Mouse (Mus musculus) lung, postnatal 0 days (tissue): ENCODE data around the gene Cdh4. TPM values are rescaled to one million over a fixed set of nuclear protein-coding genes. Genes with fewer than 3 reads are reported as not detected.

Experiments used
- ATAC-seq: fragments of 200-750 bp; cut with Nextera tagmentation; 2 replicates; pipeline ENCODE4 v1.8.0; 2017; ENCODE audit warnings: moderate library complexity
- DNase-seq: peaks from one replicate; pipeline ENCODE4 v3.0.0-alpha.2; 2016; ENCODE audit warnings: low spot score
- H3K27ac ChIP-seq: fragments of 300-500 bp; sonication (generic); 2 replicates; pipeline ENCODE4 v1.5.1; 2014; ENCODE audit warnings: antibody characterized with exemption, mild to moderate bottlenecking, low read length, mixed read lengths
- H3K27me3 ChIP-seq: fragments of 300-500 bp; sonication (generic); replicated peaks from 2 replicates; pipeline ENCODE4 v1.6.1; 2014; ENCODE audit warnings: low read length, mixed read lengths; ENCODE audit not compliant: insufficient read depth
- H3K36me3 ChIP-seq: fragments of 300-500 bp; sonication (generic); 2 replicates; pipeline ENCODE4 v1.6.1; 2014; ENCODE audit warnings: low read length, mixed read lengths; ENCODE audit not compliant: insufficient read depth
- H3K4me1 ChIP-seq: fragments of 300-500 bp; sonication (generic); 2 replicates; pipeline ENCODE4 v1.6.1; 2014; ENCODE audit warnings: antibody characterized with exemption, low read depth, low read length, mixed read lengths; ENCODE audit not compliant: insufficient read depth
- H3K4me2 ChIP-seq: fragments of 300-500 bp; sonication (generic); replicated peaks from 2 replicates; pipeline ENCODE4 v1.6.1; 2014; ENCODE audit warnings: low read depth, mild to moderate bottlenecking, low read length, moderate library complexity, mixed read lengths
- H3K4me3 ChIP-seq: fragments of 300-500 bp; sonication (generic); 2 replicates; pipeline ENCODE4 v1.5.1; 2014; ENCODE audit warnings: low read depth, low read length
- H3K9ac ChIP-seq: fragments of 300-500 bp; sonication (generic); replicated peaks from 2 replicates; pipeline ENCODE4 v1.6.1; 2014; ENCODE audit warnings: low read depth, mild to moderate bottlenecking
- H3K9me3 ChIP-seq: fragments of 300-500 bp; sonication (generic); 2 replicates; pipeline ENCODE4 v1.6.1; 2016; ENCODE audit warnings: low read length, mixed read lengths
- CTCF ChIP-seq: IDR thresholded peaks from 2 replicates; pipeline ENCODE4 v1.5.1; 2016; ENCODE audit warnings: antibody characterized with exemption, mild to moderate bottlenecking
- EP300 ChIP-seq: IDR thresholded peaks from 2 replicates; pipeline ENCODE4 v1.6.1; 2016; ENCODE audit warnings: antibody characterized with exemption, mild to moderate bottlenecking, control low read depth
- WGBS: fragments of 180-500 bp; shearing (Covaris S2); extraction: QIAGEN DNeasy Blood & Tissue Kit; methylation state at CpG from one replicate; pipeline ENCODE4 v1.1.7; 2014; 5-methylcytosine and 5-hydroxymethylcytosine counted together
- polyA plus RNA-seq: library from polyadenylated mRNA; unstranded; fragments of >200 nt; fragmentation: Nextera tagmentation; extraction: Ambion mirVana; gene quantifications from 2 replicates; pipeline ENCODE4 v1.2.1, GENCODE M21; 2015

Gene Cdh4
- polyA plus RNA-seq, 1 experiment from 2014 or later: 3.4 TPM

GRCm38 (mm10) chr2:179623643-179624473 lies 181.6 kb downstream of the Cdh4 start:
- ATAC-seq (no peak), DNase-seq (no peak)
- TF ChIP-seq EP300 (no peak), CTCF (no peak)
- 66% methylated on average over 17 of the region's 17 CpGs for WGBS
- no peak overlapping the region for H3K4me2 ChIP-seq
- no peak overlapping the region for H3K27ac ChIP-seq
- H3K36me3 ChIP-seq: no peaks in the 10 kb centered on the region
- H3K27me3 ChIP-seq: no peaks in the 10 kb centered on the region
- H3K4me3 ChIP-seq: no peak overlapping the region
- H3K9ac ChIP-seq: no peak overlapping the region
- H3K9me3 ChIP-seq: no peaks in the 10 kb centered on the region
- H3K4me1 ChIP-seq: no peaks in the 10 kb centered on the region

- Histone ChIP-seq H3K9ac (no peak overlapping the region), H3K27me3 (no peaks in the 10 kb centered on the region), H3K36me3 (no peaks in the 10 kb centered on the region), H3K4me2 (no peak overlapping the region), H3K27ac (no peak overlapping the region), H3K4me1 (no peaks in the 10 kb centered on the region), H3K4me3 (no peak overlapping the region), H3K9me3 (no peaks in the 10 kb centered on the region)
- no peak for TF ChIP-seq CTCF
- no peak for TF ChIP-seq EP300
- ATAC-seq (no peak), DNase-seq (no peak)
- WGBS: 82% methylated on average over 2 of the region's 2 CpGs
Observed at GRCm38 (mm10) chr2:179627563-179627962, 185.3 kb downstream of the Cdh4 start.

- Histone ChIP-seq H3K4me2 (no peak overlapping the region), H3K27ac (no peak overlapping the region)
- TF ChIP-seq CTCF: no peak
- no peak for TF ChIP-seq EP300
Observed at GRCm38 (mm10) chr2:179630720-179631119, 188.5 kb downstream of the Cdh4 start.

GRCm38 (mm10) chr2:179640576-179641301 lies 198.5 kb downstream of the Cdh4 start:
- DNase-seq (no peak), ATAC-seq (0 out of 2 replicates have a peak, but pooled peaks have one; percentile 21)
- no peak overlapping the region for H3K4me3 ChIP-seq
- H3K9ac ChIP-seq: no peak overlapping the region
- WGBS: 68% methylated on average over 15 of the region's 15 CpGs
- no peaks in the 10 kb centered on the region for H3K4me1 ChIP-seq
- H3K27ac ChIP-seq: no peak overlapping the region
- H3K4me2 ChIP-seq: no peak overlapping the region
- H3K27me3 ChIP-seq: no peaks in the 10 kb centered on the region
- no peak for TF ChIP-seq EP300
- no peak for TF ChIP-seq CTCF
- no peaks in the 10 kb centered on the region for H3K9me3 ChIP-seq
- no peaks in the 10 kb centered on the region for H3K36me3 ChIP-seq

More at GRCm38 (mm10) chr2:179630720-179631119, 188.5 kb downstream of the Cdh4 start:
- Histone ChIP-seq H3K4me3 (no peak overlapping the region), H3K36me3 (no peaks in the 10 kb centered on the region), H3K9me3 (no peaks in the 10 kb centered on the region), H3K4me1 (no peaks in the 10 kb centered on the region), H3K27me3 (no peaks in the 10 kb centered on the region), H3K9ac (no peak overlapping the region)
- ATAC-seq (no peak), DNase-seq (no peak)
- 44% methylated on average over 9 of the region's 10 CpGs for WGBS

- no peak for DNase-seq
- Histone ChIP-seq H3K9ac (no peak overlapping the region), H3K4me2 (no peak overlapping the region), H3K36me3 (no peaks in the 10 kb centered on the region), H3K4me1 (no peaks in the 10 kb centered on the region), H3K9me3 (no peaks in the 10 kb centered on the region), H3K27ac (no peak overlapping the region), H3K4me3 (no peak overlapping the region), H3K27me3 (no peaks in the 10 kb centered on the region)
- 74% methylated on average over 20 of the region's 20 CpGs for WGBS
- no peak for ATAC-seq
- TF ChIP-seq EP300 (no peak), CTCF (no peak)
Observed at GRCm38 (mm10) chr2:179648573-179649263, 206.5 kb downstream of the Cdh4 start.

- H3K9me3 ChIP-seq: no peaks in the 10 kb centered on the region
- no peaks in the 10 kb centered on the region for H3K36me3 ChIP-seq
- DNase-seq (no peak), ATAC-seq (no peak)
- H3K9ac ChIP-seq: no peak overlapping the region
- 50% methylated on average over 4 of the region's 4 CpGs for WGBS
- no peak for TF ChIP-seq CTCF
- no peak for TF ChIP-seq EP300
- no peak overlapping the region for H3K27ac ChIP-seq
- no peaks in the 10 kb centered on the region for H3K27me3 ChIP-seq
- H3K4me1 ChIP-seq: no peaks in the 10 kb centered on the region
- no peak overlapping the region for H3K4me3 ChIP-seq
- H3K4me2 ChIP-seq: no peak overlapping the region
Observed at GRCm38 (mm10) chr2:179649370-179649769, 207.1 kb downstream of the Cdh4 start.
